Mouse (Mus musculus) bone marrow, adult 2 months (tissue): ENCODE measurements around the gene Rplp0.

Source experiments
- CTCF ChIP-seq: fragments of 200-500 bp; IDR thresholded peaks from 2 replicates; pipeline ENCODE4 v1.5.1; 2011; ENCODE audit warnings: low read length, control low read depth; ENCODE audit not compliant: control insufficient read depth, insufficient read depth
- POLR2A ChIP-seq: fragments of 200-500 bp; IDR thresholded peaks from 2 replicates; pipeline ENCODE4 v1.6.1; 2011; ENCODE audit warnings: low read depth, mild to moderate bottlenecking, control low read depth, low read length, borderline replicate concordance; ENCODE audit not compliant: control insufficient read depth

DNA sequence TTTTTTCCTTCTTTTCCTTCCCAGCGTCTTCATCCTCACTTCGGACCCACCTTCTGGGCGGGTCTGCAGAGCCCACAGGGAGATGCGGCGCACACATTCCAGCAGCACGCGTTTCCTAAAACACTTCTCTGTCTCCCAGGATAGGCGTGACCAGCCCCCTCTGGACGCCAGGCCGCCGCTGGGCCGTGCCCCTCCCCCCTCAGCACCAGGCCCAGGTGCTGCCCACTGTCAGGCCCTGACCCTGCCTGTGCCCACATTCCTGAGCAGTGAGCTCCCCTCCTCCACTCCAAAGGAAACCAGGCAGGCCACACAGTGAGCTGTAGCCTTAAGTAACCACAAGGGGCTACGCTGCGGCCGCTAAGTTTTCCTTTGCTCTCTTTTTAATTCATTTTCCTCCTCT is 35.3 kb upstream of the Rplp0 start:
- no peak for TF ChIP-seq CTCF
- no peak for TF ChIP-seq POLR2A
